Mouse (Mus musculus): ENCODE data around the gene Rad51b. TPM values are rescaled to one million over a fixed set of nuclear protein-coding genes. Genes with fewer than 3 reads are reported as not detected.
A peak's percentile ranks its signal among the peaks of the same experiment; 100 is the strongest.

Rad51b gene
- polyA plus RNA-seq, 1 experiment from 2014 or later = 6.3 TPM

- DNase-seq (ENCODE audit: low spot score) (no peak), ATAC-seq (ENCODE audit: insufficient number of reproducible peaks, low FRiP score, low TSS enrichment, low read depth) (no peak)
- no peak overlapping the region for H3K27ac ChIP-seq (replicated peaks; ENCODE audit: low read depth, low read length)
- no peak overlapping the region for H3K4me3 ChIP-seq (ENCODE audit: low read depth, low read length)
- peaks cover 33% of the 10 kb centered on the region for H3K4me1 ChIP-seq (ENCODE audit: control insufficient read depth, insufficient read depth, low read length)
- no peak overlapping the region for H3K4me2 ChIP-seq (ENCODE audit: low read depth, severe bottlenecking)
- 71% methylated on average over 6 of the region's 6 CpGs for WGBS
- H3K36me3 ChIP-seq (ENCODE audit: control insufficient read depth, insufficient read depth, low read length) = no peaks in the 10 kb centered on the region
- no peaks in the 10 kb centered on the region for H3K27me3 ChIP-seq (ENCODE audit: control insufficient read depth, insufficient read depth, low read length)
- no peak overlapping the region for H3K9ac ChIP-seq (ENCODE audit: low read length)
- H3K9me3 ChIP-seq (ENCODE audit: control insufficient read depth, low read length) = no peaks in the 10 kb centered on the region
Observed at GRCm38 (mm10) chr12:79714484-79714883, 417.4 kb downstream of the Rad51b start.

- Histone ChIP-seq H3K4me2 (ENCODE audit: low read depth, severe bottlenecking) (peak overlapping the region; percentile 5; the same call in 1 of the 2 replicates), H3K27me3 (ENCODE audit: control insufficient read depth, insufficient read depth, low read length) (no peaks in the 10 kb centered on the region), H3K36me3 (ENCODE audit: control insufficient read depth, insufficient read depth, low read length) (no peaks in the 10 kb centered on the region), H3K9me3 (ENCODE audit: control insufficient read depth, low read length) (no peaks in the 10 kb centered on the region), H3K27ac (replicated peaks; ENCODE audit: low read depth, low read length) (peak overlapping the region; percentile 81), H3K4me1 (ENCODE audit: control insufficient read depth, insufficient read depth, low read length) (peaks cover 38% of the 10 kb centered on the region), H3K9ac (ENCODE audit: low read length) (no peak overlapping the region), H3K4me3 (ENCODE audit: low read depth, low read length) (no peak overlapping the region)
- 30% methylated on average over 12 of the region's 12 CpGs for WGBS
- DNase-seq (ENCODE audit: low spot score) (peak; percentile 76), ATAC-seq (ENCODE audit: insufficient number of reproducible peaks, low FRiP score, low TSS enrichment, low read depth) (peak; percentile 72; the same call in 1 of the 2 replicates)
Observed at GRCm38 (mm10) chr12:79715506-79716345, 418.6 kb downstream of the Rad51b start.

- H3K36me3 ChIP-seq (ENCODE audit: control insufficient read depth, insufficient read depth, low read length) = no peaks in the 10 kb centered on the region
- peaks cover 28% of the 10 kb centered on the region for H3K4me1 ChIP-seq (ENCODE audit: control insufficient read depth, insufficient read depth, low read length)
- H3K9ac ChIP-seq (ENCODE audit: low read length) = peak overlapping the region; percentile 34
- DNase-seq (ENCODE audit: low spot score) (no peak), ATAC-seq (ENCODE audit: insufficient number of reproducible peaks, low FRiP score, low TSS enrichment, low read depth) (peak; percentile 60)
- H3K4me2 ChIP-seq (ENCODE audit: low read depth, severe bottlenecking) = 0 out of 2 replicates have a peak overlapping the region, but pooled peaks have one; percentile 10
- H3K9me3 ChIP-seq (ENCODE audit: control insufficient read depth, low read length) = no peaks in the 10 kb centered on the region
- H3K27ac ChIP-seq (replicated peaks; ENCODE audit: low read depth, low read length) = peak overlapping the region; percentile 85
- 23% methylated on average over 10 of the region's 10 CpGs for WGBS
- H3K27me3 ChIP-seq (ENCODE audit: control insufficient read depth, insufficient read depth, low read length) = no peaks in the 10 kb centered on the region
- H3K4me3 ChIP-seq (ENCODE audit: low read depth, low read length) = no peak overlapping the region
Observed at GRCm38 (mm10) chr12:79719091-79719846, 422.2 kb downstream of the Rad51b start.

- ATAC-seq (ENCODE audit: insufficient number of reproducible peaks, low FRiP score, low TSS enrichment, low read depth) = no peak
Observed at GRCm38 (mm10) chr12:79719847-79720201, 422.7 kb downstream of the Rad51b start.

GRCm38 (mm10) chr12:79724875-79725274 is 427.8 kb downstream of the Rad51b start:
- peaks cover 2% of the 10 kb centered on the region; the same call in 1 of the 2 replicates for H3K4me1 ChIP-seq (ENCODE audit: control insufficient read depth, insufficient read depth, low read length)
- no peak overlapping the region for H3K9ac ChIP-seq (ENCODE audit: low read length)
- DNase-seq (ENCODE audit: low spot score) (no peak), ATAC-seq (ENCODE audit: insufficient number of reproducible peaks, low FRiP score, low TSS enrichment, low read depth) (no peak)
- H3K4me3 ChIP-seq (ENCODE audit: low read depth, low read length) = no peak overlapping the region
- H3K27ac ChIP-seq (replicated peaks; ENCODE audit: low read depth, low read length) = no peak overlapping the region
- H3K36me3 ChIP-seq (ENCODE audit: control insufficient read depth, insufficient read depth, low read length) = no peaks in the 10 kb centered on the region
- H3K27me3 ChIP-seq (ENCODE audit: control insufficient read depth, insufficient read depth, low read length) = no peaks in the 10 kb centered on the region
- no peak overlapping the region for H3K4me2 ChIP-seq (ENCODE audit: low read depth, severe bottlenecking)
- peaks cover 10% of the 10 kb centered on the region; the same call in 1 of the 2 replicates for H3K9me3 ChIP-seq (ENCODE audit: control insufficient read depth, low read length)

More at GRCm38 (mm10) chr12:79719847-79720201, 422.7 kb downstream of the Rad51b start:
- no peak overlapping the region for H3K9ac ChIP-seq (ENCODE audit: low read length)
- no peaks in the 10 kb centered on the region for H3K27me3 ChIP-seq (ENCODE audit: control insufficient read depth, insufficient read depth, low read length)
- H3K4me2 ChIP-seq (ENCODE audit: low read depth, severe bottlenecking) = no peak overlapping the region
- WGBS = 46% methylated on average over 1 of the region's 1 CpGs
- no peak overlapping the region for H3K4me3 ChIP-seq (ENCODE audit: low read depth, low read length)
- DNase-seq (ENCODE audit: low spot score) = no peak
- H3K27ac ChIP-seq (replicated peaks; ENCODE audit: low read depth, low read length) = peak overlapping the region; percentile 85
- H3K4me1 ChIP-seq (ENCODE audit: control insufficient read depth, insufficient read depth, low read length) = peaks cover 22% of the 10 kb centered on the region
- no peaks in the 10 kb centered on the region for H3K9me3 ChIP-seq (ENCODE audit: control insufficient read depth, low read length)
- no peaks in the 10 kb centered on the region for H3K36me3 ChIP-seq (ENCODE audit: control insufficient read depth, insufficient read depth, low read length)

- Histone ChIP-seq H3K9ac (ENCODE audit: low read length) (no peak overlapping the region), H3K4me3 (ENCODE audit: low read depth, low read length) (no peak overlapping the region), H3K4me2 (ENCODE audit: low read depth, severe bottlenecking) (no peak overlapping the region), H3K27ac (replicated peaks; ENCODE audit: low read depth, low read length) (no peak overlapping the region), H3K36me3 (ENCODE audit: control insufficient read depth, insufficient read depth, low read length) (no peaks in the 10 kb centered on the region), H3K9me3 (ENCODE audit: control insufficient read depth, low read length) (peaks cover 10% of the 10 kb centered on the region; the same call in 1 of the 2 replicates), H3K27me3 (ENCODE audit: control insufficient read depth, insufficient read depth, low read length) (no peaks in the 10 kb centered on the region), H3K4me1 (ENCODE audit: control insufficient read depth, insufficient read depth, low read length) (no peaks in the 10 kb centered on the region; the same call in 1 of the 2 replicates)
- no peak for ATAC-seq (ENCODE audit: insufficient number of reproducible peaks, low FRiP score, low TSS enrichment, low read depth)
- DNase-seq (ENCODE audit: low spot score) = no peak
Observed at GRCm38 (mm10) chr12:79725711-79726110, 428.6 kb downstream of the Rad51b start.

- Histone ChIP-seq H3K27me3 (ENCODE audit: control insufficient read depth, insufficient read depth, low read length) (no peaks in the 10 kb centered on the region), H3K36me3 (ENCODE audit: control insufficient read depth, insufficient read depth, low read length) (no peaks in the 10 kb centered on the region), H3K4me2 (ENCODE audit: low read depth, severe bottlenecking) (no peak overlapping the region), H3K4me1 (ENCODE audit: control insufficient read depth, insufficient read depth, low read length) (no peaks in the 10 kb centered on the region; the same call in 1 of the 2 replicates), H3K27ac (replicated peaks; ENCODE audit: low read depth, low read length) (no peak overlapping the region), H3K9ac (ENCODE audit: low read length) (no peak overlapping the region), H3K4me3 (ENCODE audit: low read depth, low read length) (no peak overlapping the region), H3K9me3 (ENCODE audit: control insufficient read depth, low read length) (peaks cover 10% of the 10 kb centered on the region; the same call in 1 of the 2 replicates)
- DNase-seq (ENCODE audit: low spot score) = no peak
- WGBS = 99% methylated on average over 2 of the region's 2 CpGs
- ATAC-seq (ENCODE audit: insufficient number of reproducible peaks, low FRiP score, low TSS enrichment, low read depth) = no peak
Observed at GRCm38 (mm10) chr12:79726116-79726515, 429.0 kb downstream of the Rad51b start.

GRCm38 (mm10) chr12:79726959-79727358 is 429.9 kb downstream of the Rad51b start:
- no peak overlapping the region for H3K4me3 ChIP-seq (ENCODE audit: low read depth, low read length)
- ATAC-seq (ENCODE audit: insufficient number of reproducible peaks, low FRiP score, low TSS enrichment, low read depth) = no peak
- H3K4me1 ChIP-seq (ENCODE audit: control insufficient read depth, insufficient read depth, low read length) = peaks cover under 1% of the 10 kb centered on the region; the same call in 1 of the 2 replicates
- H3K27me3 ChIP-seq (ENCODE audit: control insufficient read depth, insufficient read depth, low read length) = no peaks in the 10 kb centered on the region
- H3K9ac ChIP-seq (ENCODE audit: low read length) = no peak overlapping the region
- H3K9me3 ChIP-seq (ENCODE audit: control insufficient read depth, low read length) = peaks cover 10% of the 10 kb centered on the region; the same call in 1 of the 2 replicates
- H3K27ac ChIP-seq (replicated peaks; ENCODE audit: low read depth, low read length) = no peak overlapping the region
- DNase-seq (ENCODE audit: low spot score) = no peak
- H3K4me2 ChIP-seq (ENCODE audit: low read depth, severe bottlenecking) = no peak overlapping the region
- no peaks in the 10 kb centered on the region for H3K36me3 ChIP-seq (ENCODE audit: control insufficient read depth, insufficient read depth, low read length)
